Mouse (Mus musculus) C2C12 (cell line): ENCODE results near the gene Lrch1. TPM values are rescaled to one million over a fixed set of nuclear protein-coding genes. Genes with fewer than 3 reads are reported as not detected.

Experiments used
- H3K27me3 ChIP-seq: one replicate; pipeline ENCODE4 v1.6.1; 2011; ENCODE audit not compliant: control insufficient read depth, insufficient read depth, insufficient read length
- H3K36me3 ChIP-seq: one replicate; pipeline ENCODE4 v1.6.1; 2011; ENCODE audit not compliant: control insufficient read depth, insufficient read depth
- H3K4me3 ChIP-seq: one replicate; pipeline ENCODE4 v1.5.1; 2011; ENCODE audit warnings: mild to moderate bottlenecking, control low read depth; ENCODE audit not compliant: poor library complexity, insufficient read depth, severe bottlenecking
- H3K79me2 ChIP-seq: one replicate; pipeline ENCODE4 v1.6.1; 2011; ENCODE audit not compliant: control insufficient read depth, insufficient read depth
- H3K79me3 ChIP-seq: one replicate; pipeline ENCODE4 v1.6.1; 2011; ENCODE audit warnings: low read depth, control low read depth
- H3ac ChIP-seq: one replicate; pipeline ENCODE3; 2011; ENCODE audit warnings: low read depth; ENCODE audit not compliant: control insufficient read depth, insufficient read length
- CEBPB ChIP-seq: IDR thresholded peaks from one replicate; pipeline ENCODE4 v1.6.1; 2011; ENCODE audit warnings: low read depth, mild to moderate bottlenecking, control low read depth, moderate library complexity
- CTCF ChIP-seq: IDR thresholded peaks from one replicate; pipeline ENCODE4 v1.5.1; 2011; ENCODE audit not compliant: control insufficient read depth, insufficient read depth, insufficient read length
- FOSL1 ChIP-seq: IDR thresholded peaks from one replicate; pipeline ENCODE4 v1.8.0; 2011; ENCODE audit warnings: mild to moderate bottlenecking, low read length; ENCODE audit not compliant: poor library complexity, insufficient read depth, severe bottlenecking
- MAX ChIP-seq: IDR thresholded peaks from one replicate; pipeline ENCODE4 v1.6.1; 2011; ENCODE audit warnings: mild to moderate bottlenecking, control low read depth
- MYOD1 ChIP-seq: IDR thresholded peaks from one replicate; pipeline ENCODE4 v1.6.1; 2011; ENCODE audit warnings: low read depth; ENCODE audit not compliant: control insufficient read depth, insufficient read length
- MYOG ChIP-seq: IDR thresholded peaks from one replicate; pipeline ENCODE4 v1.6.1; 2011; ENCODE audit not compliant: control insufficient read depth, insufficient read length; ENCODE audit errors: extremely low read depth
- USF1 ChIP-seq: IDR thresholded peaks from one replicate; pipeline ENCODE4 v1.6.1; 2011; ENCODE audit warnings: low read depth, mild to moderate bottlenecking, control low read depth, moderate library complexity
- polyA plus RNA-seq: library from polyadenylated mRNA; unstranded; fragments of >200 nt; fragmentation: generic; extraction: Trizol; gene quantifications from one replicate; pipeline ENCODE4 v1.2.1, GENCODE M21; 2012; ENCODE audit warnings: missing spikeins

Lrch1 gene
- polyA plus RNA-seq, 1 experiment: 5.0 TPM

DNA sequence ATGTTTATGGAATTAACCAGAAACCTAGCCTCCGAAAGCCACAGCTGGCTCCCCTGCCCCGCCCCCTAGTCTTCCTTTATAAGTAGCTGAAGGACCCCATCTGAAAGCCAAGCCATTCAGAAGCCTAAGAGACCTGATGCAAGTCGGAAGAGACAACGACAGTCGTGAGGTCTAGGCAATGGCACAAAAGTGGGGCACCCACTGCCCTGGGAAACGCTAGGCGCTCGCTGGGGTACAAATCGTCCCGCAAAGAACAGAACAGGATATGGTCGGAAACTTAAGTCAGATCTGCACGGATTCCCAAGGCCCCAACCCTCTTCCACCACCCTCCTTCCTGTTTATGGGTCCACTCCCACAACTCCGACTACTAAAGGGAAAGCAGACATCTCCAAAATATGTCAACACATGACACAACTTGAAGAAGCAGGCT is 1.3 kb downstream of the Lrch1 start:
- Histone ChIP-seq H3K4me3 (peak overlapping the region; percentile 72), H3K79me3 (peaks cover 4% of the 10 kb centered on the region), H3K79me2 (peaks cover 46% of the 10 kb centered on the region), H3K36me3 (no peaks in the 10 kb centered on the region), H3K27me3 (no peaks in the 10 kb centered on the region), H3ac (peak overlapping the region; percentile 2)
- TF ChIP-seq MYOD1: no peak

DNA sequence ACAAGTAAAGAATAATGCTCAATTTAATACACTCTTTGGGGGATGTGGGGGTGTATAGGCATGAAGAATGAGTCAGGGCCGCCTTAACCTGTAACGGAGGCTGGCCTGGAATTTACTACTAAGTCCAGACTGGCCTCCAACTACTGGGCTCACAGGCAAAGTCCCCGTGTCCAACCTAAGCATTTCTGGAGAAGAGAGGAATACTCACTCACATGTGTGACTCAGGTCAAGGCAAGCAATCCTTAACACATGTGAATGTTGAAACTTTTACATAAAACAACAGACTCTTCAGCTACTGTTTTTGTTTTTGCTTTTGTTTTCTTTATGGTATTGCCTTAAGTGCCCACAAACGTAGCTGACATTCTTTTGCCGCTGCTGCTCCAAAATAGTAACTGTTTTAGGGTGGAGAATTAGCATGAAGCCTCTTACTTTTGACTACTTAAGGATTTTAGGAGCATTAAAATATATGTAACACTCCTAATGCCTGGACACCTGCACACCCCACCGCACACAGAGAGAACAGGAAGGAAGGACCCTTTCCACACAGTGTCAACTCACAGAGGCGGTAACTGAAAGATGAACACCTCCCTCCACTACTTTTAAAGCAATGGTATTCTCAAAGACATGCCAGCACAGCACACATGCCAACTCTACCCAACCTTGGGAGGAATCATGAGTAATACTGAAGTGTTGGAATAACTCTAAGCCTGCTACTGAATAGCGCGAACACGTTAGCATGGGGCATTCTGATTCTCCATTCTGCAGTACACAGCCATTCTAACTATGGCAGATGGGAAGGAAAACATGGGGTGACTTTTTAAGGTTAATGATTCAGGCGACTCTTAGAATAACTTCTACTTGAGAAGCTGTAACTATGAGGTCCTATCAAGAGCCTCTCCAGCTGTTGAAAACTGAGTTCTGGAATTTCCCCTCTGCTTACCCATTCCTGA is 2.1 kb downstream of the Lrch1 start:
- Histone ChIP-seq H3ac (no peak overlapping the region), H3K36me3 (no peaks in the 10 kb centered on the region), H3K79me3 (peaks cover 6% of the 10 kb centered on the region), H3K4me3 (no peak overlapping the region), H3K79me2 (peaks cover 54% of the 10 kb centered on the region), H3K27me3 (no peaks in the 10 kb centered on the region)
- TF ChIP-seq MAX: no peak
- TF ChIP-seq MYOG: no peak
- no peak for TF ChIP-seq CEBPB
- no peak for TF ChIP-seq USF1
- TF ChIP-seq FOSL1: no peak
- TF ChIP-seq MYOD1: no peak
- TF ChIP-seq CTCF: no peak

DNA sequence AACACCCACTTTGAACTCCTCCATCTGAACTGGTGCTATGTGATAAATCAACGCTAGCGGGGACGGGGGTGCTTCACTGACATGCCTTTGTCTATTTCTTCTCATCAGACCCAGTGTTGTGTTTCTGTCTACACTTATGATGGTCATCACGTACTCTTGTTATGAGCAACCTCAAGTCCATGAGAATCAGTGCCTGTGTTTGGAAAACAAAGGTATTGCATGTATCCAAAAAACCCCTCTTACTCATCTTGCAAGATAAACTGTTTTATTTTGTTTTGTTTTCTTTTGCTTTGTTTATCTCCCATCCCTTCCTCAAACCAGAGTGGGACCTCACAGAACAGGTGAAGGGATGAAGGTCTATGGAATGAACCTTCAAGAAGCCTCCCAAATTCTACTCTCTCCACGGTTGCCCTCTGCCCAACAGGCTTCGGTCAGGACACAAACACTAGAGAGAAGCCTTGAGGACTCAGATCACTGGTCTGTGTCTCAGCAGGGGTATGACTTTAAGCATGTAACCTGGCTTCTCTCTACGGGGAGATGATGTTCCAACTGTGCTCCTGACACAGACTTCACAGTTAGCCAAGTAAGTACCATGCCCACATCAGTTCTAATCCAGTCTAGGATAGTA is 3.4 kb downstream of the Lrch1 start:
- TF ChIP-seq FOSL1 (no peak), MYOD1 (no peak), CTCF (no peak), MAX (no peak), CEBPB (no peak), USF1 (no peak)
- H3K4me3 ChIP-seq: no peak overlapping the region
- H3K79me2 ChIP-seq: peaks cover 54% of the 10 kb centered on the region
- no peaks in the 10 kb centered on the region for H3K27me3 ChIP-seq
- H3K79me3 ChIP-seq: peaks cover 7% of the 10 kb centered on the region
- no peaks in the 10 kb centered on the region for H3K36me3 ChIP-seq
- no peak overlapping the region for H3ac ChIP-seq

GRCm38 (mm10) chr14:74943581-74944117 is 4.0 kb downstream of the Lrch1 start:
- Histone ChIP-seq H3K79me3 (peaks cover 7% of the 10 kb centered on the region), H3K36me3 (no peaks in the 10 kb centered on the region), H3K27me3 (no peaks in the 10 kb centered on the region), H3ac (no peak overlapping the region), H3K4me3 (no peak overlapping the region), H3K79me2 (peaks cover 54% of the 10 kb centered on the region)
- TF ChIP-seq MAX (no peak), MYOG (no peak), FOSL1 (no peak), CEBPB (no peak), CTCF (no peak), USF1 (no peak), MYOD1 (no peak)

GRCm38 (mm10) chr14:74943024-74943423 is 4.7 kb downstream of the Lrch1 start:
- H3K36me3 ChIP-seq: no peaks in the 10 kb centered on the region
- no peak overlapping the region for H3K4me3 ChIP-seq
- H3K27me3 ChIP-seq: no peaks in the 10 kb centered on the region
- peaks cover 54% of the 10 kb centered on the region for H3K79me2 ChIP-seq
- peaks cover 7% of the 10 kb centered on the region for H3K79me3 ChIP-seq
- H3ac ChIP-seq: no peak overlapping the region
- TF ChIP-seq CTCF (no peak), MYOD1 (no peak), MAX (no peak), CEBPB (no peak), FOSL1 (no peak), USF1 (no peak), MYOG (no peak)

GRCm38 (mm10) chr14:74941591-74941990 is 6.1 kb downstream of the Lrch1 start:
- H3K79me3 ChIP-seq: peaks cover 7% of the 10 kb centered on the region
- no peak overlapping the region for H3ac ChIP-seq

More at GRCm38 (mm10) chr14:74941591-74941990, 6.1 kb downstream of the Lrch1 start:
- H3K4me3 ChIP-seq: no peak overlapping the region
- no peaks in the 10 kb centered on the region for H3K27me3 ChIP-seq
- TF ChIP-seq MYOG: no peak
- no peak for TF ChIP-seq FOSL1
- TF ChIP-seq MYOD1: no peak
- TF ChIP-seq CEBPB: no peak
- TF ChIP-seq MAX: no peak
- no peak for TF ChIP-seq CTCF
- no peak for TF ChIP-seq USF1
- H3K36me3 ChIP-seq: no peaks in the 10 kb centered on the region
- peaks cover 45% of the 10 kb centered on the region for H3K79me2 ChIP-seq
